Mouse (Mus musculus) liver, embryonic 14.5 days (tissue): ENCODE results near the gene Msmb.

Experiments
- CTCF ChIP-seq: IDR thresholded peaks from 2 replicates; pipeline ENCODE4 v1.5.1; 2016; ENCODE audit warnings: antibody characterized with exemption, low read depth, control low read depth
- EP300 ChIP-seq: IDR thresholded peaks from 2 replicates; pipeline ENCODE4 v1.6.1; 2016; ENCODE audit warnings: antibody characterized with exemption, low read depth

DNA sequence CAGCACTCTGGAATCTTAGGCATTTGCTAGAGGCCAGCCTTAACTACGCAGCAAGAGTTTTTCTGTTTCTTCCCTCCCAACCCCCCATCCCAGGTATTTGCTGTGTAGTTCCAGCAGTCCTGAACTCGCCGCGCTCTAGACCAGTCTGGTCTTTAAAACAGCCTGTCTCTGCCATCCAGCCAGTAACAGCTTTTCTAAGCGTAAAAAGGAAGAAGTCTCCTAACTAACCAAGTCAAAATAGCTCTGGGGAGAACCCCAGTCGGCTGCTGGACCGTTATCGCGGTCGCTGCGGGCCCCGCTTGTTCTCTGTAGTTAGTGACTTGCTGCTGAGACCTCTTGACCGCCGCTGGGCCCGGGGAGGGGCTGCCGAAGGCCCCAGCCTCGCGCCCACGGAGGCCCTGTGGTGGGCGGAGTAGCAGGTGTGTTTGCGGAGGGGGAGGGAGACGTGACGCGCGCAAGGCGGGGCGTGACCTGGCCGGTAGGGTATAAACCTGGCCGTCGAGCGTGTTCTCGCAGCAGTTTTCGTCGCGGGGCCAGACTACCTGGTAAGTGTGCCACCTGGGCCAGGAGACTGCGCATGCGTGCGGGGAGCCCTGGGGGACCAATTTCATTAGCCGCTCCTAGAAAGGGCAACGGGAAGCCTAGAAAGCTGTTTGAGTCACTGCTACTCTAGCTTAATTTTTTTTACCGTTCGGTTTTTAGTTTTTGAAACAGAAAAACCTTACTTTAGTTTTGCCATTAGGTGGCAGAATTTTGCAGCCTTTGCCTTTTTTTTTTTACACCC lies 23.6 kb downstream of the Msmb start:
- TF ChIP-seq CTCF (0 out of 2 replicates have a peak, but pooled peaks have one; percentile 15), EP300 (peak; percentile 52; the same call in 1 of the 2 replicates)
